Mouse (Mus musculus): ENCODE data around the gene Slc2a9.
"Not testable (repeated sequence)": the region's sequence is repeated elsewhere in the genome, so short reads cannot be mapped to it uniquely, and the experiment has no call there.

The Slc2a9 gene

DNA sequence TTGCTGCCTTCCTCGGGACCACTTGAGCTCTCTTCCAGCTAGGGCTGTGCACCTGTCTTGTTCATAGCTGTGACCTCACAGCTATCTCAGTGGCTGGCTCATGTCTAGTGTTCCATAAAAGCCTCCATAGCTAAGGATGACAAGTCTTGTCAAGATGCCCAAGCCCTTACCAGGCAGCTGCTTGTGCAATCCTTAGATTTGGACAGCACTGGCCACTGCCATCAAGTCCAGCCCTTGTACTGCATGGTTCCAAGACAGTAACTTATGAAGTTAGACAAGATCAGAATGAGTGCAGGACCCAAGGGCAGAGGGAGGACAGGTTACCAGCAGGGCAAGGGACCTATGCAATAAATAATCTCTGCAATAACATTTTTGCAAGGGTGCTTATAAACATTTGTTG, 1.2 kb upstream of the Slc2a9 start:
- no peak for DNase-seq (ENCODE audit: low spot score in 2 of 2)

DNA sequence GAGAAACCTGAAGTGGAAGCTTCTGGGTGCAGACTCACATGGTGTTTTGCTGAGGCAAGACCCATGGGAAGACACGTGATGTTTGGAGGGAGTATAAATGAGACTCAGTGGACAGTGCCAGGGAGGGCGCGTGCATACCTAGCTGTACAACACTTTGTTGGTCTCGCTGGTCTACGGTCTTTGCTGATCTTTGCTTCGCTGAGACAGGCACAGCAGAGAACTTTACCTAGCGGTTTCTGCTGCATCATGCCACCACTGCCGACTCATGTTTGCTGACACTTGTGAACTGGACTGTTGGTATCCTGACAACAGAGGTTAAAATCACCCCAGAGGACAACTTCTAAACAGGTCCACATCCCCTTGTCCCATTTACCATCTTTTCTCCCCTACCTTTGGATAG, 2.9 kb downstream of the Slc2a9 start:
- no peak for DNase-seq (ENCODE audit: low spot score in 2 of 2)

GRCm38 (mm10) chr5:38499316-38499811, 3.6 kb downstream of the Slc2a9 start:
- no peak for DNase-seq (ENCODE audit: low spot score in 2 of 2)

DNA sequence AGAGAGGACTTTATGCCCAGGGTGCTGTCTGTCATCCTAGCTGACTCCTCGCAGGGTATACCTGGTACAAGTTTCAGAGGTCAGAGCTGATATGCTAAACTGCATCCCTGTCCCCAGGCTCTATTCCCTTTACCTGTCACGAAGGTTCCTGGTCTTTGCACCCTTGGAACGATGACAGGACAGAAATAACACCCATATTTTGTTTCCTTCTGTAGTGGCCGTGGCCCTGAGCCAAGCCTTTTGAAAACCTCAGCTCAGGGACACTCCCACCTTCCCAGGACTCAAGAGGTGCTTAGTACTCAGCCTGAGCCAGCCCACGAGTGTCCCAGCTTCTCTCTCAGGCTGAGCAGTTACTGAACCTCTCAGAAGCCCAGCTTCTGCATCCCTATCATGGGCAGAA, 4.5 kb downstream of the Slc2a9 start:
- no peak for DNase-seq (ENCODE audit: low spot score in 2 of 2)

DNA sequence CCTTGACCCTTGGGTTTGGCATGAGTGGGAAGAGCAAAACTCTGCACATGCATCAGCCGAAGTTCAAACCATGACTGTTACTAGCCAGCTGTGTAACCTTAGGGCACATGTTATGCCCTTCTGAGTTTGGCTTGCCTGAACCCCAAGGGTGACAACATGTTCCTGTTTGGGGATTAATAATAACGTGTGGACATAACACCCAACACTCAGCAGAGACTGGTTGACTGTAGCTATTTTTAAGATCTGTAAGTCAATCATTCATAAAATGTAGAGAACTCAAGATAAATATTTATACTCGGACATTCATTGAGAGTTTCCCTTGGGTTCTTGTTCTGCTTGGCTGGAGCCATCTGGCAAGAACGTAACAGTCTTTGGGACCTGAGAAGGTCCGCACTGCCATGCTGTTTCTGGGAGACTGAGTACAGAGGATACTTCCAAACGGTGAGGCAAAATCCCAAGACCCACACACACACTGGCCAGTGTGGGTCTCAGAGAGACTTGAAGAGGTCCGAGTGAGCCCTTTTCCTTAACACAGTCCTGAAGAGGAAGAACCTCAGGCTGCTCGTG, 6.4 kb downstream of the Slc2a9 start:
- DNase-seq (ENCODE audit: low spot score in 2 of 2) = no peak

GRCm38 (mm10) chr5:38493890-38494289, 9.1 kb downstream of the Slc2a9 start:
- DNase-seq (ENCODE audit: low spot score in 2 of 2) = no peak

DNA sequence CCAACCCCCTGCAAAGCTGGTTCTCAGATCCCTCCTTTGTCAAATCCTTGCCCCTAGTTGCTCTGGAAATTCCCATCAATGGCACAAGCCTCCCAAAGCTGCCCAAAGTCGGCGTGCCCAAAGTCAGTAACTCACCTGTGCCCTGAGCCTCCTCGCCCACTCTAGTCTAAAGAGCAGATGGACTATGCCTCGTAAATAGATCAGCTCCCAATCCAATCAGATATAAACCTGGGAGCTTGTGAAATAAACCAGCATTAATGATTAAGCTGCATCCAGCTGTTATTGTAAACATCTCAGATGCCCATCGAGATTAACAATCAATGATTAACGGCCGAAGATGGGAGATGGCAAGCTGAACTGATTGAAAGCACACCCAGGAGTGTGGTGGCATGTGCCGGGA, 11.2 kb downstream of the Slc2a9 start:
- no peak for DNase-seq (ENCODE audit: low spot score in 2 of 2)

DNA sequence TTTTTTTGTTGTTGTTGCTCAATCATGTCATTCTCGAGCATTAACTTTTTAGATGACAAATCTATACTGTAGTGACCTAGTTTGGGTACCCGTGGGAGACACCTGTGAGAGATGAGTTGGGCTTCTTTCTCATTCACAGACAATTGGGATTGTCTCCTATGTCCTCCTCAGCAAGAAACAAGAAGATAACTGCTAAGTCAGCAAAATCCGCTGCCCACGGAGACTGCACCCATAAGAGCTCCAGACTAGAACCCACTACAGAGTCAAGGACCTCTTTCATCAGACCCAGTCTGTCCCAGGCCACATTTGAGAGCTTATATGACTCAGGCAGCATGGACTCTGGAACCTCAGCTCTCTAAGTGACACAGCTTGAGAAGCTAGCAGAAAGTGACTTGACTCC, 13.2 kb downstream of the Slc2a9 start:
- no peak for DNase-seq (ENCODE audit: low spot score in 2 of 2)

DNA sequence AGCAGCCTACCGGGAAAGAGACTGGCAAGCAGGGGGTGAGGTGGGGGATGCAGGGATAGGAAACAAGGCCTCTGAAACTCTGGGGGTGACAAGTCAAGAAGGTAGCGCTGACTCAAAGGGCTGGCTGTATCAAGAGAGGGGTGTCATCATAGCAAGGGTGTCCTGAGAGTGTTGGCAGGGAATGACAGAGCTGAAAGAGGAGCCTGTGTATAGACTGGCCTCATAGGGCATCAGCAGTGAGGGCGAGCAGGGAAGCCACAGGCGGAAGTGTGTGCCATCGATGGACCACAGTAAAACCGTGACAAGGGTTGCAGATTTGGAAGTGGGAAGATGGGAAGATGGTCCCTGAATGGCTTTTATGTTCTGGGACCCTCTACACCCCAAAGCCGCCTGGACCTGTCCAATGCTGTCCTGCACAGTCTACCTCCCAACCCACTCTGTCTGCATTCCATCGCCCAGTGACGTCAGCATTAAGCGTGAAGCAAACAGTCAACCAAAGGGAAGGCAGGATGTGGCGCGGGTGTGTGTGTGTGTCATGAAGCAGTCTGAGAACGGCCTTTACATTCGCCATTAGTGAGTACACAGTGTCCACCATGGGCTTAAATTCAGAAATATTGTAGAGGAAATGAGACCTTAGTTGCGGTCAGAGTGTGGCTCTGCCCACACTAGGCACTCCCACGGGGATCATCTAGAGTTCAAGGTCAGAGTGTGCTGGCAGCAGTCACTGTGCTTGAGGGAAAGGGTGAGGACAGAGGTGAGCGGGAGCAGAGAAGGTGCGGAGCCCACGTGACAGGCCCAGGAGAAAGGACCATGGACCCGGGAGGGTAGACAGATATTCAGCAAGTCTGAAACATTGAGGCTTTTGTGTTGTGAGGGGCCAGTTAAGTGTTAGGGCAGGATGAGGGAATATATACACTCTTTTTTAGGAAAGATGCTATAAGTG, 14.0 kb downstream of the Slc2a9 start:
- no peak for DNase-seq (ENCODE audit: low spot score in 2 of 2)

DNA sequence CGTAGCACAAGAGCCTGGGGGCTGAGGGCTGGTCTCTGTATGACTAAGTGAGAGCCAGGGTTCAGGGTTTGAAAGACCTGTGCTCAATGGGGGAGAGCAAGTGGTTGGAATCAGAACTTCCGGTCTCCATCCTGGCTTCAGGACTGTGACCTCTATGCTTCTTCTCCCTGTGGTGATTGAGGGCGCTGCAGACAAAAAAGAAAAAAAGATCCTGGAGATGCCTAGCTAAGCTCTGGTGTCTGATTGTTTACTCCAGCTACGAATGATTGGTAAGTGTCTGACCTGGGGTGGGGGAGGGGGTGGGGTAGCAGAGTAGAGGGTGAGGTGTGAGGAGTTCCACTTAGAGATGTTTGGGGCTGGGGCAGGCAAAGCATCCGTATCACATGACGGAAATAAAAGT, 14.9 kb downstream of the Slc2a9 start:
- no peak for DNase-seq (ENCODE audit: low spot score in 2 of 2)

DNA sequence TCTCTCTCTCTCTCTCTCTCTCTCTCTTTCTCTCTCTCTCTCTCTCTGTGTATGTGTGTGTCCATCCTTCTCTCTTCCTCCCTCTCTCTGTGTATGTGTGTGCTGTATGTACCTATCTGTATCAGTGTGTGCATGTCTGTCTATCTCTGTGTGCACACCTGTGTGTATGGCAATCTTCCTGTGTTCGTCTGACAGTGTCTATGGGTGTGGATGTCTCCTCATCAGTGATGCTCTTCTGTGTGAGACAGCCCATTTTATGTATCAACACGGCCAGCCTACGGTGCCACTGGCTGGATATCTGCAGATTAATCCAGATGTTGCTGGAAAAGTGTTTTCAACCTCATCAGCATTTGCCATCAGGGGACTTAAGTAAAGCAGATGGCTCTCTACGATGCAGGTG, 15.7 kb downstream of the Slc2a9 start:
- no peak for DNase-seq (ENCODE audit: low spot score in 2 of 2)

- DNase-seq (ENCODE audit: low spot score in 2 of 2) = no peak
These were observed 17.0 kb downstream of the Slc2a9 start for GRCm38 (mm10) chr5:38485946-38486345.

GRCm38 (mm10) chr5:38483518-38484110, 19.3 kb downstream of the Slc2a9 start:
- no peak for DNase-seq (ENCODE audit: low spot score in 2 of 2)

DNA sequence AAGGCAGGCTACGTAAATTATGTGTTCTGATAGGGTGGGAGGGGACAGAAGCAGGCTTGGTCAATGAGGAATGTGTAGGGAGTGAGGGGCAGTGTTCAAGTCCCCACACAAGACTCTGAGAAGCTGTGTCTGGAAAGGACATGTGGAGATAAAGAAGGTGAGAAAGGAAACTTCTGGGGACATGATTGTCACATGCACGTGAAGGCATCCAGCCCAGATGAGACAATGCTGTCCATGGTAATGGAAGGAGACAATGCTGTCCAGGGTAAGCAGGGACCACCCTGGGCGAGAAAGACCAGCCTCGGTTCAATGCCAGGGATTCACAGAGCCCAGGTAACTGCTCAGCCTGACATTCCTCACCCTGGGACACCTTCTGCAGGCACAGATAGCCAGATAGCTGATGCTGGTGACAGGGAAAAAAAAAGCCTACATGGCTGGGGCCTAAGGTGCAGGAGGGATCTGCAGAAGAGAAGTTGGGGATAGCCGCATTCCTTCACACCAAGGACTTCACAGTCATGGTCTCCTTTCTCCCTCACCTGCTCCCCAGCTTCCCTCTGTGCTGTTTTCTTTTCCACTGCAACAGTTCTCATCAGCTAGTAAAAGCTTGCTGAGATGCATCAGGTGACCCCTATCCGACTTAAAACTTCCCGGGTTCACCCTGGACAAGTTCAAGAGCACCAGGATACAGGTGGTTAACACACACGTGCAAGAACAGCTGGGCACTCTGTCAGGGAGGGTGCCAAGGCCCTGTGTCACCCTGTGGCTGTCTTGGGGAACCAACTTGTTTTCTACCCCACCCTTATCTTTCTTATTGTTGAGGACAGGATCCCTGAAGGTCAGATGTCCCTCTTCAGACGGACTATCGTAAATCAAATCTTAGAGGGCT, 21.9 kb downstream of the Slc2a9 start:
- no peak for DNase-seq (ENCODE audit: low spot score in 2 of 2)

GRCm38 (mm10) chr5:38479908-38480725, 22.8 kb downstream of the Slc2a9 start:
- peak; percentile 65 to 74 for DNase-seq (ENCODE audit: low spot score in 2 of 2)

DNA sequence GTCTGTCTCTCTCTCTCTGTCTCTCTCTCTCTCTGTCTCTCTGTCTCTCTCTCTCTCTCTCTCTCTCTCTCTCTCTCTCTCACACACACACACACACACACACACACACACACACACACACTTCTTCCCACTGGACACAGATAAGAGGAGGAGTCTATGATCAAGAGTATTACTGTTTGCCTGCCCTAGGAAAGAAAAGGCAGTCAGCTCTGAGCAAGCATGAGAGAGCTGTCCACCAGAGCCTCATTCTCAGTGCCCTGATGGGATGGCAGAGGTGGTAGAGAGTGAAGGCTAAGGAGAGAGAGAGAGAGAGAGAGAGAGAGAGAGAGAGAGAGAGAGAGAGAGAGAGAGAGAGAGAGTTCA, 23.4 kb downstream of the Slc2a9 start:
- DNase-seq (ENCODE audit: low spot score in 2 of 2) = not testable (repeated sequence)

- DNase-seq (ENCODE audit: low spot score in 2 of 2) = no peak
These were observed 23.9 kb downstream of the Slc2a9 start for GRCm38 (mm10) chr5:38479027-38479426.

GRCm38 (mm10) chr5:38477731-38478445, 25.1 kb downstream of the Slc2a9 start:
- DNase-seq (ENCODE audit: low spot score in 2 of 2) = no peak

DNA sequence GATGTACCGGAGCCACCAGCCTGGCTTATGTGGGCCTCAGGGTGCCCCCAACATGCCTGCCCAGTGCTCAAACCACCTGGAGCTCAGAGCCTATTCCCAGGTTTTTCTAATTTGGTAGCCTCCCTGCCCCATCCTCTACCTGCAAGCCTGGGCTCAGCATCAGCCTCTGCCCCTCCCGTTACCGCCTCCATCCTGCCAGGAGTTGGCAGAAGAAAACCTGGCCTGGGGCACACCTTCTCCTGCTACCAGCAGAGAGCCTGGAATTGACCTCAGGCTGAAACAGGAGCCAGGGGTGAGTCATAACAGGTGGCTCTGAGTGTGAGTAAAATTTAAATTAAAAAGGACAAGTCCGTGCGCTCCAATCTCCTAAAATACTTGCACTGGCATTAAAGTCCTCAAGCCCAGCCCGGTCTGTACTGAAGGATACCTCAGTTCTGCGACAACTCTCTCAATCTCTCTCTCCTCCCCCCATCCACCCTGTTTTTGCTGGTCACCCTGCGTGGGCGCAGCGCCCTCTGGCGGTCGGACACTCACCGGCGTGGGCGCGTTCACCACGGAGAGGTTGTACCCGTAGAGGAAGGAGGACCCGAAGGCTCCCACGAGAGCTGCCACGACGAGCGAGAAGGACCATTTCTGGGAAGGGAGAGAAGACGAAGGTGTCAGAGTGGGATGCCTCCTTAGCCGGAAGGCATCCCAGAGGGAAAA, 25.9 kb downstream of the Slc2a9 start:
- DNase-seq (ENCODE audit: low spot score in 2 of 2) = no peak

DNA sequence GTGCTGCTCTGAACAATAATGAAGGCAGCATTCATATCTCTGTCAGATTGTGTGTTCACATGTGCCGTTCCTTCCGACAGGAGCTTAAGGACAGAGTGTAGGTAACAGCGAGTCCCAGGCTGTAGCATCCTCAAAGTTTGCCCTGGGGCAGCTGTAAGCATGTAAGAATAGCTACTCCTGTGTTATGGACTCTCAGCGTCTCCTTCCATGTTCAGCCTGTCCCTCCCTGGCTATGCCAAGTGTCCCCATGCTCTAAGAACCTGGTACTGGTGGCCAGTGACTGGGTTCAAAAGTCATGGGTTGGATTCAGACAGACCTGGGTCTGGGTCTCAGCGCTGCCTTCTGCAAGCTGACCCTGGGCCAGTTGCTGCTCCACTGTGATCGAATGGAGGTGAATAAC, 32.1 kb downstream of the Slc2a9 start:
- no peak for DNase-seq (ENCODE audit: low spot score in 2 of 2)
